Mouse (Mus musculus) urinary bladder, postnatal 14 days (tissue): ENCODE results near the gene Slc9a3.

Source experiments
- DNase-seq: peaks from one replicate; pipeline ENCODE4 v3.0.0; 2021; ENCODE audit warnings: low spot score

The Slc9a3 gene

DNA sequence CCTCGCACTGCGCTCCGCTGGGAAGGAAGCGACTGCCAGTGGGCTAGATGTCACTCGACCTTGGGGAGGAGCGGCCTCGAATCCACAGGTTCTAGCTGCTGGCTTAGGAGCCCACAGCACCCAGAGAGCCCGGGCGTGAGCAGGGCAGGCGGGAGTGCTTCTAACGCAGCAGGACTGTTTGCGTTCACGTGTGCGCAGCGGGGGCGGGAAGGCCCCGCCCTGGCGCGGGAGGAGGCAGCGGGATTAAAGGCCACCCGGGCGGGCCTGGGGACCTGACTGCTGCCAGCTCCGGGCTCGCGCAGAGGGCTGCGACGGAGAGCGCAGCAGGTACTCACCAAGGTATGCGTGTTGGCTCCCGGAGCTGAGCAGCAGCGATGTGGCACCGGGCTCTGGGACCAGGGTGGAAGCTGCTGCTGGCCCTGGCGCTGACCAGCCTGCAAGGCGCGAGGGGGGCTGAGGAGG is at the start of gene Slc9a3:
Gene Slc9a3 (plus strand): TSS at position 317 of the 462 bp plus-strand sequence.
- DNase-seq = peak; percentile 15

DNA sequence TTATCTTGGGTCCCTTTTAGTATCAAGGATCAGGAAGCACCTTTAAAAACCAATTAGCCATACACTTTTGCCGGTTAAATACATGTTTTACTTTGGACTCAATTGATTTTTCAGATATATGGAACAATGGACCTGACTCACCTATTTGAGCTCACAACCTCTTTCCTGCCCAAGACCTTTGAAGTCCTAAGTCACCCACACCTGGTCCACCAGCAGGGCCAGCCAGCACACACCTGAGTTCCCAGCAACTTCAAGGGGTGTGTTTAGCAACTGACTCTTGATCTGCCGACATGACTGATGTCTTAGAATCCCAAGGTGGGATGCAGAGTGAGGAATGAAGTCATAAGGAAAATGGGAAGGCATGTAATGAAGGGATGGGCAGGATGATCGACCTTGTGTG is 49.5 kb upstream of the Slc9a3 start:
- DNase-seq = no peak

DNA sequence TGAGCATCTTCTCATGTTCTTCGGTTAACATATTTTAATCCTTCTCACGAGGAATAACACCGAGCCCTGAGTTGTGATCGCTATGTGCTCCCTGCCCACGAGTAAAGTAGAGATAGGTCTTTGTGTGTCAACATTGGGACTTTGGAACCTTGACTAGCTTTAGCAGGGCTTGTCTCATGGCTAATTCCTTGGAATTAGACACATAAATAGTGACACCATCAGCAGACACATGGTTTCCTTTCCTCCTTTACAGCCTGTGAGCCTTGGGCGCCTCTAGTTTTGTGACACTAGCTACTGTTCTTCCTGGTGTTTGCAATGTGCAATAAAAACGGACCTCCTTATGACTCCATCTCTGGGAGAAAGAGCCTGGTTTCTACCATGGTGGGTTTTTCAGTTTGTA is 47.9 kb upstream of the Slc9a3 start:
- no peak for DNase-seq

DNA sequence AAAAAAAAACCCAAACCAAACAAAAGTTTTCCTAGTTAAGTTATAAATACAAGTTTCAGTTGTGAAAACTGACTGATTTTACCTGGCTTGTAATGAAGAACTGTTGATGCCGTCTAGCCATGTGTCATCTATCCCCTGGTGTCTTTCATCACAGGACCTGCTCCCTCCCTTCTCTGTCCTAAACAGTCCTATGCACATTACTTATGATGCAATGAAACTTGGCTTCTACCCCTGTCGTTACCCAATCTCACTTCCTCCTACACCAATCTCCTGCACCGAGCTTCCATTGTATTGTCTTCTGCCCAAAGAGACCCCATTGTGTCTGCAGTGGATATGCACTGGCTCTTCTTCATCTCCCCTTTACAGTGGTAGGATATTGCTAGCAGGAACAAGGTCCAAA is 31.0 kb upstream of the Slc9a3 start:
- DNase-seq = no peak

DNA sequence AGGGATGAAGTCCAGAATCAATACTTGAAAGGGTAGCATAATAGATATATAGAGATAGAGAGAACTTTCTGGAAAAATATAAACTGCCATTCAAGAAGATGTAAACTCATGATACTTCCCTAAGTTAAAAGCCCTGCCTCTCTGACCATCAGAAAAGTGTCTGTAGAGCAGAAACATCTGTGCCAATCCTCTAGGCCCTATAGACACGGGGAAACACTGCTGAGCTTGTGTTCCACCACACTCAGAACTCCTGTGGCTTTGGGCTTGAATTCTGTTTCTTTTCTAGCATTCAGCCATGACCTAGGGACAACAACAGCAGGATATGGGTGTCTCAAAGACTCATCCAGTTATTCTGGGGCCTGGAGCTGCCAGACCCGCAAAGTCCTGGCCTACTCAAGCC is 25.3 kb upstream of the Slc9a3 start:
- DNase-seq = no peak

DNA sequence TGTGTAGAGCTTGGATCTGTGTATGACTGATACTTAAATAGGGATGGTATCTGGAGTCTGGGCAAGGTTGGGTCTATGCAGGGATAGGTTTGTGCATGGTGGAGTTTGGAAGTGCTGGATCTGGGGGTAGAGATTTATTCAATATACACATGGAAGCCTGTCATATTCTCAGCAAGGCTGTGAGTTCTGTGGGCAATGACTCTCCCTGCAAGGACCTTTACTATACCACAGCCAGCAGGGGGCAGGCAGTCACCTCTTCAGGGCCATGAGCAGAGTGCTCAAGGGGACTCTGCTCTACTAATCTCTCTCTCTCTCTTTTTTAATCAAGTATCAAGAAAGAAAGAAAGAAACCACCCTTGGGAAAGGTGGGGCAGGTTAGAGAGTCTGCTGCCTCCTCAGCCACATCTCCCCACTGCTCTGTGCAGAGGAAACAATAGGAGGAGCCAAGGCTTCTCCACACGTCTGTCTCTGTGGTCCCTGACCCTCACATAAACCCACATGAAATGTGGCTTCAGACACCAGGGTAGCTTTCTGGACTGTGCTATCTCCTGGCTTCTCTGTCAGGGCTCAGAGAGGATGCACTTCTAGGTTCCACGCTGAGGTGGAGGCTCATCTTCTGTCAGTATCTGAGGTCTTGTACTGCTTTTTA is 24.4 kb upstream of the Slc9a3 start:
- DNase-seq = peak; percentile 76

DNA sequence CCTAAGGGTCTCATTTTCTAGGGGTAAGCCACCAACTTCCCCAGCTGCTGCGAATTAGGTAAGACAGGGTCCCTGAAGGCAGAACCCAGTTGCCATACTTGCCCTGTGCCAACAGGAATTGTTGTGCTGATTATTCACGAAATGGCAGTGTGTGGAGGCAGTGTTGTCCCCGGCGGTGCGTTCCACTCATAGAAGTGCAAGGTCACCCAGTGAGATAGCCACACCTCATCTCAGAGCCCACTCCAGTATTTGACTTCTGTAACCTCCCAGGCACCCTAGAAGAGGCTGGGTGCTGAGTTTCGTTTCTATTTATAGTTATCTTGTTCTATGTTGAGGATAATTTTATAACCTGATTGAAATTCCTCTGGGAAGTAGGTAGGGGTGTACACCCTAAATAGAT is 22.3 kb upstream of the Slc9a3 start:
- DNase-seq = no peak

DNA sequence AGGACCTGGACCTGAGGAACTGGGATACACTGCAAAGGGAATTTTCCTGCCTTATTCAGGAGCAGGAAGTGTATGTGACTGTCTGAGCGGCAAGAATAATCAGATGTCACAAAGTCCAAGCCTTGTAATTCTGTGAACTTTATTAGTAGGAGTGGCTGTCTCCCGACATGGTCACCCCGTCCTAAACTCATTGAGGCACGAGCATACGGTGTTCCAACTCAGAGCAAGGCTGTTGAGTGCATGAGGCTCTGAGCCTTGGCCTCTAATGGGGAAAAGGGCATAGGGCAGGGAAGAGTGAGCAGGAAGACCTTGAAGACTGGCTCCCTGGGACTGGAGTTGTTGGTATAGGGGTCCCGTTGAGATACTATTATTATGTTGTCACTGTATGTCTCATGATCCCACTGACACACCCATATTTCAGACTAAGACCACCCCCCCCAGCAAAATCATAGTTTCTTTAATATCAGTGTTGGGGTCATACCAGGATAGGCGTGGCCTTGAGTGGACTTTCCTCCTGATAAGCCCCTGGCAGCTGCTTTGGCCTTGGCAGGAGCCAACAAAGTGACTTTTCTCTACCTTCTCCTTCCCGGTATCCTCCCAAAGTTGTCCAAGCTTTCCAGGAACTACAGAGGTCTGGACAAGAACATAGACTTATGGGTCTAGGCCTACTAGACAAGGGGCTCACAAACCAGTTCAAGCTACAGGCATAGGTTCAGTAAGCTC is 19.0 kb upstream of the Slc9a3 start:
- DNase-seq = no peak

DNA sequence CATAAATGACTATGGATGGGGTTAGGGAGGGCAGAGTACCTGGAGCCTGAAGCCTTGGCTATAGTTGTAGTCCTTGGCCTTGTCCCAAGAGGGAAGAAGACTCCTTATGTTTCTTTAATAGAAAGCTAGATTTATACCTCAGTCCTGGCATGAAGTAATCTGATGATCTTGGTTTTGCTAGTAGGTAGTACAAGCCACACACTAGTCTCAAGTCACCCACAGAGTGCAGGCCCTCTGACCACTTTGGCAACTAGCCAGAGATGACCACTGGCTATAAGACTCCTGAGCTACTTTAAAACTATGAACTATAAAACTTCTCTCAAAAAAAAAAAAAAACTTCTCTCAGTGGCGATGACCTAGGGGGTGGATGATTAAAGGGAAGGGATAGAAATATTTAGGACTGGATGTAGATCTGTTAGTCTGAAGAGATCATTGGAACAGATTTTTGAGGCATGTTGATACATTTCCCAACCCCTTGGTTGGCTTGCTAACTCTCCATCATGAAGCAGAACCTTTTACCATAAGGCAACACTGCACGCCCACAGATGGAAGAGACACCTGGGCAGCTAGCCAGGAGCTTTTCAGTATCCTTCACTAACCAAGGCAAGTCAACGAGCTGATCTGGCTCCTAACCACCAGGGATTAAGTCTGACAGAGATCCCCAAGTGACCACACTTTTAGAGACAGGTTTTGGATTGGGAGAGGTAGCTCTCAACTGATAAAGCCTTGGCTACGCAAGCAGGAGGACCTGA is 18.2 kb upstream of the Slc9a3 start:
- no peak for DNase-seq

DNA sequence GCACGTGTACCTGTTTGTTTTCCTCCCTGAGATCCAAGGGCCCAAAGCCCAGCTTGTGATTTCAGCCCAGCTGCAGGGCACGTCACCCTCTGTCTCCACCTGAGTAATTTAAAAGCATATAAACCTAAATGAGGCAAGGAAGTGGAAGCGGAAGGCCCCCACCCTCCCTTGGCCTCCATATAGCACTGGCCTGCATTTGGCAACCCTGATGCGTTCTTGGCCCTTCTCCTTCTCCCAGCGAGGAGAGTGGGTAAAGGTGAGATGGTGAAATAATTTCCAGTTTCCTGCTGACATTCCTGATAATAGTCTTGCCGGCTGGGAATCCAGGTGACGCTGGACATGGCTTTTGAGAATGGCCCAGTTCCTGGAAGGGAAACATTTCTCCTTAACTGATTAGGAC is 16.8 kb upstream of the Slc9a3 start:
- no peak for DNase-seq

DNA sequence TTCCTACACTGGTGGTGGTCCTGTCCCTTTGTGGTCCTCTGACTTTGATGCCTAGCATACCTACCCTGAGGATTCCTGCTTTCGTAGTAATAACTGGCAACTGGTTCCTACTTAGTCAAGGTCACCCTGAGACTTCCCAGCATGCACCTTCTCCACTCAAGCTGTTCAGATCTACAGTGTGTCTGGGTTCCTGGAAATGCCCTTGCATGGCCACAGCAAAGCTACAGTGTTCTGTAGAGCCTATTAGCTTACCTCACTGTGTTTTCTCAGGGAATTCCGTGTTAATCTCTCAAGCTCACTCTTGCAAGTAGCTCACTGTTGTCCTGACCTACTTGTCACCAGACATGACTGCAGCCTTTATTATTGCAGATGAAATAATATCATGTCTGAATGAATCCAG is 13.8 kb upstream of the Slc9a3 start:
- DNase-seq = no peak

DNA sequence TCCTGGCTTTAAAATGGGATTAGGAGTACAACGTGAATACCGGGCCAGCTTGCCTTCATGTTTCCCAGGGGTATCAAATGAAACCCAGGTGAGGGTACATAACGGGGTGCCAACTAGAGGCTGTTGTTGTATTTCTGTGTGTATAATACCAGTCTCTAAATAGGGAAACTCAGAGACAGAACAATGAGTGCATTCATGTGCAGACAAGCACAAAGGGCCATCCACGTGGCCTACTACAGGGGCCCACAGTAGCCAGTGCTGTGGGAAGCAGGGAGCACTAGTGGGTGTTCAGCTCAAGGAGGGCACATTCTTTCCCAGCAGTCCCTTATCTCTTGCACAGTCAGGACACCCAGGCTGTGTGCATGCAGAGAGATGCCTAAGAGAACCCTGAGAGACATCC is 8.7 kb upstream of the Slc9a3 start:
- no peak for DNase-seq

DNA sequence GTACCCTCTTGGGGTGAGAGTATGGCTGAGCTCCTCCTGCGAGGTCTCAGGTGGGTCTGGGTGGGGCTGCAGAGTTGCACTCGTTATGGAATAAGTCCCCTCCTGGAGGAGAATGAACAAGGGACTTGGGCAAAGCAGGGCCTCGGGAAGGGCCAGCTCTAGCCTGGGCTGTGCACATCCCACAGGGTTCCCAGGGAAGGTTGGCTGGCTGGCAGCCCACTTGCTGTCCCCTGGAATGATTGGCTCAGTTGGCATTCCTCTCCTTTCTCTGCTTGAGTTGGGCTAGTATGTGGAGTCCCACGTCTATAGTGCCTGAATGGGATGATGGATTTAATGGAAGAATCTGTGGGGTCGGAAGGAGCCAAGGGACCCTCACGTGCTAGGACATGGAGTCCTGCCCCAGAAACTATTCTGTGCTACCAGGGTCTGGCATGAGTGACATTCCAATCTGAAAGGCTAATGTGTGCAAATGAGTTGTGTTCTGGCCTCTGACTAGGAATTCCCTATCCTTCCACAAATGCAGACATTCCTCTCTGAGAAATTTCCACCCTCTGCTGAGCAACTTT is 7.5 kb upstream of the Slc9a3 start:
- DNase-seq = no peak

DNA sequence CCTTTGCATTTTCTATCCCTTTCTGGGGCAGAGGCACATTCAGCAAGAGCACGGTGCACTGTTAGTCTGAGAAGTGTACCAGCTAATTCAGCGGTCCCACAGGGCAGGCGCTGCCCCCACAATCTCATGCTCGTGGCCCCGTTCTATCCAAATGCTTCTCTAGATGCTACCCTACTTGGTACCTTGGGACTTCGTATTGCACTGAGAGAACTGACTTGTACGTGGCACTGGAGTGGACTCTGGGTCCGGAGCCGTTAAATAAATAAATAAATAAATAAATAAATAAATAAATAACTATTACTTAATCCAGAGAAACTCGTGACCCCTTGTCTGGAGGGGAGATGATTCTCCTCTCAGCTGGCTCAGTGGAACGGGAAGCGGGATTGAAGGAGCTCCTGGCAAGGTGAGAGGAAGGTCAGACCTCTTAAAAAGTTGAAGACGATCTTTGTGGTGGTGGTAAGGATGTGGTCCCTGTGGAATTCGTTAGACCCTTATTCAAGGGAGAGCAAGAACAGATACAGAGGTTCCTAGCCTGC is 606 bp downstream of the Slc9a3 start:
- DNase-seq = no peak

DNA sequence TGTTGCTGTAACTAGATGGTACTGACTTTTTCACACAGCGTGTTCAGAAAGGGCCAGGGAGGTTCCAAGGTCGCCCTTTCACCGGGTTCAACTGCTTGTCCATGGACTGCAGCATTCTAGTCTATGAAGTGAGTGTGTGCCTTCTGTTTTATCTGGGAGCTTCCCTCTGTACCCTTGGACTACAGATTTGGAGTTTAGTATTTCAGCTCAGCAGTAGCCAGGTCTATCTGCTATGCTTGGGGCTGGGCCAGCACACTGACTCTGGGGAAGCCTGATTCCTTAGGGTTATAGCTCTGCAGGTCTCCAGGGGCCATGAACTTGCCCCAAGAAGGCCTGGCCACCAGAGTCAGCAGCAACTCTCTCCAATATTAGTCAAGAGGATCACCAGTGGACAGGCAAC is 1.4 kb downstream of the Slc9a3 start:
- no peak for DNase-seq

DNA sequence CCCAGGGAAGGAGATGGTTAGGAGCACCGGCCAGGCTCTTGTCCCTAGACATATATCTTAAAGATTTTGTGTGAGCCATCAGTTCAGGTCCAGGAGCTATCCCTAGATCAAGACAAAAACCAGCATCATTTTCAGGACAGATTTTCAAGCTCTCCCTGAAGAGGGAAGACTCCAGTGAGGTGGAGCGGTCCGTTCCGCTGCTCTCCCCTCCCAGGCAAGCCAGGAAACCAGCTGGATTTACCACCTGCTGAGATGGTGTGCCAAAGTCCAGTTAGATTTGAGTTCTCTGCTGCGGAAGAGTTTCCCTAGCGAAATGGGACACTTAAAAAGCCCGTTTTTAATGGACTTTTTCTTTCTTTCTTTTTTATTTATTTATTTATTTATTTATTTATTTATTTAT is 6.3 kb downstream of the Slc9a3 start:
- no peak for DNase-seq

DNA sequence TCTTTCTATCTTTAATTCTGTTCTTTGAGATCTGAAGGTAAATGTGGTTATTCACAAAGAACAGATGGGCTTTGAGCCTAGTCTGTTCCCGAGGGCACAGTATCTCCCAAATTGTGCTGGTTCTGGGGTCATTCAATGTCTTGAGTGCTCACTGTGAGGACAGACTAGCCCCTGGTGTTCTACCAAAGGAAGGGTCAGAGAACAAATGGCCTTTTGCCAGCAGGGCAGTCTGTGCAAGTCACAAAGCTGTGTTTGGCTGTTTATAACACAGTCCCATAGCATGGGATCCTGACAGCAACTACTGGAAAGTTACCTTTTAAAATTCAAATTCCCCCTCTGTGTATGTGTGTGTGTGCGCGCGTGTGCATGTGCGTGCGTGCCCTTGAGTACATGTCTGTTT is 8.7 kb downstream of the Slc9a3 start:
- no peak for DNase-seq

DNA sequence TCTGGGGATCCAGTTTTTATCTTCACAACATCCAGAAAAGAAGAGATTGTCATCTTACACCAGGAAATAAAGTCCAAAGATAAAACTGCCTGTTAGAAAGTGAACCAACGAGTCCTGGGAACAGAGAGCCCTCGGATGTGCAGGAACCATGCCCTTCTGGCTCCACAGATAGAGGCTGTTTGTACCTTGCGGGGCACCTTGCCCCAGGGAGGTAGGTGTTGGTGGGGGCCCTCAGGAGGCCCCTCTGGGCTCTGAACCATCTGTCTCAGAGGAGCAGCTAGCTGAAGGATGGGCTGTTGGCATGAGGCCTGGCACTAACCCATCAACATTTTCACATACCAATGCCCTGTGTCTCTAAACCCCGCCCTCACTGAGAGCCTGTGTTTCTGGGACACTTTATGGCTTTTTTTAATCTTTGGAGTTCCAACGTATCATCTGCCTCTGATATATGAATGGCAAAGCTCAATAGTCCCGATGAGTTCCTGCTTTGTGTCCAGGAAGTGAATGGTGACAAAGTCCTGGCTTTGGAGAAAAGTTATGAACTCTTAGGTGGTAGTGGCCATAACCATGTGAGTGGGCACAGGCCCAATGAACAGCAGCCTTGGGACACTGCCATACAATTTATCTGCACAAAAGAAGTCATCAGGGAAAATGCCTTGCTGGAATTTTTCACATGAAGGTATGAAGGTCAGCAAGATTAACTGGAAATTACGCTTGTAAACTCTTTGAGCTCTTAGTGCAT is 17.8 kb downstream of the Slc9a3 start:
- DNase-seq = no peak

DNA sequence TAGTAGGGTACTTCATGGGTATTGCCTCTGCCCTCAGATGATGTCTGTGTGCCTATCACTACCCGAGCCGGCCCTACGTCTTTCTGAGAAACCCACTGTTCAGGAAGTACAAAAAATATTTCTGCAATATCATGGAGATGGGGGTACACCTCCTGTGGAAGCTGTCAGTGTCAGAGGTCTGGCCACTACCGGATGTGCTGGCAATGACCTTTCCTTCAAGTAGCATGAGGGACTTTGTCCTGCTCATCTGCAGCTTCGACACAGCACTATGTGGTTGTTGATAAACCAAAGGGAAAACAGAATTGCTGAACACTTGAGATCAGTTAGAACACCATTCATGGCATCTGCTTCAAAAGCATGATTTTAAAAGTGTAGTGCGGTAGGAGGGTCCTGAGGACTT is 19.5 kb downstream of the Slc9a3 start:
- no peak for DNase-seq

DNA sequence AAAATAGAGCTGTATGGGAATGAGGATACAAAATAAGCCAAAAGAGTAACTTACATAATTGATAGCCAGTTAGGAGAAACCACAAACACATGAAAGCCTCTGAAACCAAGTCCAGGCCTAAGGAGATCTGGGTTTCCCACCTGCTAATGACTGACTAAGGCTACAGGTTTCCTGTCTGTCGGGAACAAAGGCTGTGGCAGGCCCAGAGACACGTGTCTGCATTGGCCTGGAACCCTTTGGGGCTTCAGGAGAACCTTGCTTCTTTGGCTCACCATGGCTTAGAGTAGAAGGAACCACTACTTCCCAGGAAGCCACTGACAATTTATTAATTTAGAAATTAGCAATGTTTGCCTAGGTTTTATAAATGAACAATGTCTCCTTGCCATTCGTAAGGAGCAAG is 22.0 kb downstream of the Slc9a3 start:
- no peak for DNase-seq

DNA sequence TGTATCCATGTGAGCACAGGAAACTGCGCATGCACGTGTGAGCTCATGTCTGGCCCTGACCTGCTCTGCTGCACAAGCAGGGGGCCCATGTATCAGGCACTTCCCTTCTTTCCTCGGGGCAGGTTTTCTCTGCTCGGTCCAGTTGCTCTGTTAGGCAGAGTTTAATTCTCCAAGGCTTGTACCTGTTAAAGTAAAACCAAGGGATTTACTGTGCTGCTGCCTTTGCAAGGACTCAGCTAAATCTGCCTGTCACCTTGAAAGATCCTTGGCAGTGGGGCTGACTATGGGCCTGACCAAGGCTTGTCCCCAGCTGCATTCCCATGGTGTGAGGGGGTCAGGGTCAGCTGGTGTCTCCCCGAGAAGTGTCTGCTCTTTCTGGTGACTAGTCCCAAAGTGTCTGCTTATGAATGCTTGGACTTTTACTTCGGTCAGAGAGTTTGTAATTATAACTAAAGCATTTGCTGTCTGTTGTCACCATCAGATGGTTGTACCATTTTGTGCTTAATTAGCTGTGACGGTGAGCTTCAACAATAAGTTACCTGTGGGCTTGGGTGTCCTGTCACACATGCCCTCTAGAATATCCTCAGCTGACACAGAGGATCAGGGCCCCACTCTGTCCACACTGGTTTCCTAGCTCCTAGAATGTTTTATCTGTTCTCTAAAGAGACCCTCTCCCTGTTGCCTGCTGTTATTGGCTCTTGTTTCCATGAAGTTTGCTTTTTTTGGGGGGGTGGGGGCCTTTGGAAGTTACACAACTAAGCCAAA is 23.0 kb downstream of the Slc9a3 start:
- no peak for DNase-seq
